Mouse (Mus musculus) E14TG2a.4 (cell line): ENCODE results near the gene Ugt1a10.
"Not testable (repeated sequence)": the region's sequence is repeated elsewhere in the genome, so short reads cannot be mapped to it uniquely, and the experiment has no call there.

ENCODE experiments used
- CTCF ChIP-seq: conservative IDR thresholded peaks from 2 replicates; pipeline ENCODE4 v1.5.1; 2014; ENCODE audit warnings: low read length
- NANOG ChIP-seq: IDR thresholded peaks from 2 replicates; pipeline ENCODE4 v1.6.1; 2014; ENCODE audit warnings: borderline replicate concordance, low read length, mixed read lengths

GRCm38 (mm10) chr1:88025244-88025643, 29.9 kb upstream of the Ugt1a10 start:
- not testable (repeated sequence) for TF ChIP-seq CTCF, NANOG
